Mouse (Mus musculus): ENCODE data around the gene Acsm5.

- TF ChIP-seq CTCF (IDR thresholded peaks at IDR 0.05; ENCODE audit: low read depth) (no peak), EP300 (optimal IDR thresholded peaks at IDR 0.05) (no peak)
Measured at GRCm38 (mm10) chr7:119522385-119522784, 3.1 kb downstream of the Acsm5 start.

All from stomach, postnatal 0 days (tissue).